Mouse (Mus musculus) kidney, postnatal 10 days (tissue): ENCODE measurements around the gene Nppa.
"Not testable (repeated sequence)": the region's sequence is repeated elsewhere in the genome, so short reads cannot be mapped to it uniquely, and the experiment has no call there.

Experiments
- DNase-seq: peaks from one replicate; pipeline ENCODE4 v3.0.0; 2021; ENCODE audit warnings: mixed read lengths

Nppa gene

GRCm38 (mm10) chr4:148012216-148012615 lies 11.7 kb downstream of the Nppa start:
- DNase-seq = peak; percentile 30

DNA sequence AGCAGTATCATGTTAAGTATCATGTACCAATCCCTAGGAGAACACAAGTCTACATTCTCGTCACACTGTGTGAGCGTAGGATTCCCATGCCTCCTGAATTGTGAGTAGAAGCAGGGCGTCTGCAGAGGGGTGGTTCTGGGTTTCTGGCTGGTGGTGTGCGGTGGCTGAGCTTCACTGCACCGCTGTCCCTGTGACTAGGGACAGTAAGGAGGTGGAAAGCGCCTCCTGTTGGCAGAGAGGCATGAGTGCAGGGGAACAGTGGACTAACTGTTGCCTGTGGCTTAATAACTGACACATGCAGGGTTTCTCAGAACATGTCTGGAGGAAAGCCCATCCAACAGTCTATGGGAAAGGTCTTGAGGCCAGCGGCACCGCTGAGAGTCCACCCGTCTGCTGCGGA lies 14.9 kb downstream of the Nppa start:
- peak; percentile 23 for DNase-seq

DNA sequence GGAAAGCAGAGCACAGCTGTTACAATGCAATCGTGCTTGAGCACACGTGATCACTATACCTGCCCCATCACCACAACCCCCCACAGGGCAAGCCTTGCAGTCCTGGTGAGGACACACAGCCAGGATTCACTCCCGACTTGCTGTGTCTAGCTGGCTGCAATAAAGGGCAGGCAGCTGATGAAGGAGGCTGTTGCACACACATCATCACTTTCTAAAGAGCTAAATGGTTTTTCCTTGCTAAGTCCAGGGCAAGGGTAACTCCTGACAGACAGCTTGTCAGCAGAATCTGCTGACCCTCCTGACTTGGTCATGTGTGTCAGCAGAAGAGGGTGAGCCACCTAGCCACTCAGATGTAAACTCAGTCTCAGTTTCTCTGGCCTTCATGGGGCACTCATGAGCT lies 16.5 kb downstream of the Nppa start:
- DNase-seq = peak; percentile 44

DNA sequence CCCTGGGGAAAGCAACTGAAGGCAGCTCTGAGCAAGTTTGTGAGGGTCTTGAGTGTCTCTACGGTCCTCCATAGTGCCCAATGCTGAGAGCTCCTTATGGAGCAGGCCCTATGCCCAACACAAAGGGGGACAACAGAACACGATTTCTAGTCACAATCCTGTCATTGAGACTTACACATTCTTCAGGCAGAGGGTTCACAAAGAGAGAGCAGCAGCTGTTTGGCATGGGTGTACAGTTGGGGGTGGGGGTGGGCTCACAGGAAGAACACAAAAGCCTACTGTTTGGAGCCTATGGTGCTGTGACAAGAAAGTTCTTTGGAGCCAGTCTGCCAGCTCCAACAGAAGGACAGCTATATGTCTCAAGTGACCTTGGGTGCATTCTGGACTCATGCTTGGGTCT lies 17.9 kb downstream of the Nppa start:
- DNase-seq = no peak

GRCm38 (mm10) chr4:148024003-148024402 lies 23.5 kb downstream of the Nppa start:
- DNase-seq = peak; percentile 53

GRCm38 (mm10) chr4:148029297-148029696 lies 28.8 kb downstream of the Nppa start:
- DNase-seq = no peak

GRCm38 (mm10) chr4:148030506-148030905 lies 30.0 kb downstream of the Nppa start:
- DNase-seq = peak; percentile 60

DNA sequence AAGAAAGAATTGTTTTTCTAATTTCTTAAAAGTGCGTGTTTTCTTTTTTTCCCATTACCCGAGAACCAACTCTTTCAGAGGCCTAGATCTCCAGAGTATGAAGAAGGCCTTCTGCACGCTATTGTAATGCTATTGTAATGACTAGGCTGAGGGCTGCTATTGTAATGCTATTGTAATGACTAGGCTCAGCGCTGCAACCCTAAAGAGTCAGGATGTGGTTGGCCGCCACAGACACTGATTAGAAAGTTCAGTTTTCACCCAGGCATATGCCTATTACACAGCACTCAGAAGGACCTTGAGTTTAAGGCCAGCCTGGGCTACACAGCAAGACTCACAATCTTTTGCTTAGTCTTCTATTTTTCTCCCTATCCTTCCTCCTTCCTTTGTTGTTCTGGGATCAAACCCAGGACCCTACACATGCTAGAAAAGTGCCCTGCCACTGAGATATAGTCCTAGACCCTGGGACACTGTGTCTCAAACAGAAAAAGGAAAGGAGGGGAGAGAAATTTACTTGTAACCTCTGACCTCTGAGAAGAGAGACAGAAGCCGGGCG lies 33.4 kb downstream of the Nppa start:
- DNase-seq = no peak

DNA sequence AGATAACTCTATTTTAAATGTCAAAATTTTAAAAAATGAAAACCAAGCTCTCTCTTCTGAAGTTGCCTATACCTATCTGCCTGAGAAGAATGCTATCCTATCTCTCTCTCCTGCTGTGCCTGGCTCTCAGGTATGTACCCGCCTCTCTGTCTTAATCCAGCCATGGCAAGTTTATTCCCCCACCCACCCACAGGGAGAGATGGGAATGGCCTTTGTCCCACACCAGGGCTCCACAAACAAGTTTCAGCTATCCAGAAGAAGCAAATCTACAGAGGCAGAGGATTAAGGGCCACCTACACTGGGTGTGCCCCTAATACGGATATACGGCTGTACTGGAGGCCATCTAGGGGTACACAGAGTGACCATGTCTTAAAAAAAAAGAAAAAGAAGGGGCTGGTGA lies 34.9 kb downstream of the Nppa start:
- DNase-seq = peak; percentile 37

DNA sequence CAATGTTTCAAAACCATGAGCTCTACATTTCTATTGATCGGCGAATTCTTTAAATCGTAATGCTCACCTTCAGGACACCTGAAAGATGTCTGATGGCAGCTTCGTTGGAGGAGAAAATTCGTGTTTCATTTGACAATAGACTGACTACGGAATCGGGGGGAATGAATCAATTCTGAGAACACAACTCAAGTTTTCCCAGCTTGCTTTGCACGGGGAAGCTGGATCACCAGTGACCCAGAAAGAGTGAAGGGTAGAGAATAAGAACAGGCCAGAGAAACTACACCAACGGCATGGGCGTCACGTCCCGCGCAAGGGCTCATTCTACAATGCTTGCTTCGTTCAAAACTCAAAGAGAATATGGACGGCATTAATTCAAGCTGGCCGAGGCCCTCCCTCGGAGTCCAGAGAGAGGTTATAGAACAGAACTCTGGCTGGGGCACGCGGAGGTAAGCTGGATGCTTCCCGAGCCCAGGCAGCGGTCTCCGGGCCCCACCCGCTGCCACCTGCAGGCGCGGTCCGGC lies 37.6 kb downstream of the Nppa start:
- DNase-seq = no peak

GRCm38 (mm10) chr4:148038600-148039253 lies 38.2 kb downstream of the Nppa start, which contains the start of the genes Clcn6 and Mthfr:
Clcn6 (minus strand) TSS chr4:148038821.
Mthfr (plus strand) TSS chr4:148039077.
- DNase-seq = peak; percentile 100

DNA sequence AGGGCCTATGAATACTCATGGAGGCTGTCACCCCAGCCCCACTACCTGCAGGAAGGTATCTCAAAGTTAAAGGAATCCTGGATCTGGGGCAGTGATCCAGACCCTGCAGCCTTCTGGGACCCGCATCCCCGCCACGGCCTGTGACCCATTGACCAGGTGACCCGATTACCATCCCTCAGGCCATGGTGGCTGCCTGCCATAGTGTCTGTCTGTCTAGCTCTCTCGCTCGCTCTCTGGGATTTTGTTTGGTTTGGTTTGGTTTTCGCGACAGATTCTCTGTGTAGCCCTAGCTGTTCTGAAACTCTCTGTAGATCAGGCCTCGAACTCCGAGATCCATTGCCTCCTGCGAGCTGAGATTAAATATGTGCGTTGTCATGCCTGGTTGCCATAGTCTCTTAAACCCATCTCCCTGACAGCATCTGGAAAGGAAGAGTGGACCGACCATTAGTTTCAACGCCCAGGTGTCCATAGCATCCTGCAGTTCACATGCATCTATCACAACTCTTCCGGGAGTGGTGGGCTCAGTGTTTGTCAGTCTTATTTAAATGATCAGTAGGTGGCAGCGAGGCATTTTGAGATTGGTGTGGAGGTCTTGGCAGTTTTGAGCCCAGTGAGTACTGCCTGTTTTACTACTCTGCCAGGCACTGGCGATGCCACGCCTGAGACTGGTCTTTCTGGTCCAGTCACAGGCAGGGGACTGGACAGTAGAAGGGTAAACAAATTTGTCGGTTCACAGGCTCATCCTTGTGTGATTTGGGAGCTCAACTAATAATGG lies 38.9 kb downstream of the Nppa start:
- DNase-seq = peak; percentile 29

DNA sequence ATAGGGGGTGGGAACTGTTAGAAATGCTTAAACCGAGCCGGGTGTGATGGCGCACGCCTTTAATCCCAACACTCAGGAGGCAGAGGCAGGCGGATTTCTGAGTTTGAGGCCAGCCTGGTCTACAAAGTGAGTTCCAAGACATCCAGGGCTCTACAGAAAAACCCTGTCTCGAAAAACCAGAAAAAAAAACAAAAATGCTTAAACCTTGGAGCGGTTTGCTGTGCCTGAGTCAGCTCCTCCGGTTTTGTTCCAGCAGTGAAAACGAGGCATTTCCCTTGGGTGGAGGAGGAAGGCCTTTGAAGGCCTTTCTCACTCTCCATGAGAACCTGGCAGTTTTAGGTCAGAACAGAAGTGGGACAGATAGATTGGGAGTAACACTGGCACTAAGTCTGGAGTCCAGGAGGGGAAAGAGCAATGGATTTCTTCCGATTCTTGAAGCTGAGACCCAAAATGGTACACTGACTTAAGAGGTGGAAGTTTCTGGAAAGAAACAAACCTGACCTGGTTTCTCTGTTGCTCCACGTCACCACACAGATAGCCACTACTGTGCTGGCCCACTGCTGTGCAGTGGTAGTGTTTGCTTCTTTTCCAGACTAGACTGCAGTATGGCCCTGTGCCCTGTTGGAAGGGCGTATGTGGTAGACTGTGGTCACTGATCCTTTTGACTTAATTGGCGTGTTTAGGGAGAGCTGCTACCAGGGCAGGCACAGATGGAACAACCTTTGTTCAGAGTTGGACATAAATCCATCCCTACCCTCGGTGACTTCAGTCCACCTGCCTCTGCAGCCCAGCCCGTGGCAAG lies 39.7 kb downstream of the Nppa start:
- DNase-seq = no peak

GRCm38 (mm10) chr4:148040933-148041610 lies 40.5 kb downstream of the Nppa start:
- peak; percentile 89 for DNase-seq

DNA sequence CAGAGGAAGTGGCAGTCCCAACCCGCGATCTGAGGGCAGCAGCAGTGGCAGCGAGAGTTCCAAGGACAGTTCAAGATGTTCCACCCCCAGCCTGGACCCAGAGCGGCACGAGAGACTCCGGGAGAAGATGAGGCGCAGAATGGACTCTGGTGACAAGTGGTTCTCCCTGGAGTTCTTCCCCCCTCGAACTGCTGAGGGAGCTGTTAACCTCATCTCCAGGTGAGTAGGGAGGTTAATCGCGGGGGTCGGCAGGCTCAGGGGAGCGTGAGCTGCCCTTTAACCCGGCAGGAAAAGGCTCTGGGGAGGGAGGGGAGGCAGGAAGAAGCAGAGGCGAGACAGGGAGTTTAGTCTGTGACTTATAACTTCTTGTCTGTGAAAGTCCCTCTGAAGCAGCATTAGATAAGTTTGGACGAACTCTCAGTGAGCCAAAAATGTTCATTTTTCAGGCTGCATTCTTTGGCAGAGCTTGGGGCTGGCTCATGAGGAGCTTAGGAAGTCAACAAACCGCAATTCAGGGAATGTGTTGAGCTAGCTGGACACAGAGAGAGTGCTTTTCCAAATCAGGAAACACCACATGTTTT lies 41.2 kb downstream of the Nppa start:
- DNase-seq = peak; percentile 63

GRCm38 (mm10) chr4:148043327-148043726 lies 42.8 kb downstream of the Nppa start:
- not testable (repeated sequence) for DNase-seq

DNA sequence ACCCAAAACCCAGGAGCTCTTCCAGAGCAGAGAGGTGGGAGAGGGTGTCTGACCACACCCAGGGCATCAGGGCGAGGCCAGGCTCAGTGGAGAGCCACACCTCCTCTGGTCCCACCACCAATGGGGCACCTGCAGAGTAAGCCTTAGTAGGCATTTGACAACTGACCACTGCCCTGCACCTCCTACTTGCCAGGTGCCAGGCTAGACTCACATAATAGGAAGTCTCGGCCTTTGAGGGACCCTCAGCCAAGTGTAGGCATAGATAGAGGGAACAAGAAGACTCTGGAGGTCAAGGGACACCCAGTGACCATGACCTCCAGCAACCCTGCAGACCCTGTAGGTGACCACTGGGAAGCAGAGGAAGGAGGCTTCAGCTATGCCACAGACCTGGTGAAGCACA lies 43.6 kb downstream of the Nppa start:
- no peak for DNase-seq

GRCm38 (mm10) chr4:148046450-148047031 lies 46.0 kb downstream of the Nppa start:
- DNase-seq = no peak

DNA sequence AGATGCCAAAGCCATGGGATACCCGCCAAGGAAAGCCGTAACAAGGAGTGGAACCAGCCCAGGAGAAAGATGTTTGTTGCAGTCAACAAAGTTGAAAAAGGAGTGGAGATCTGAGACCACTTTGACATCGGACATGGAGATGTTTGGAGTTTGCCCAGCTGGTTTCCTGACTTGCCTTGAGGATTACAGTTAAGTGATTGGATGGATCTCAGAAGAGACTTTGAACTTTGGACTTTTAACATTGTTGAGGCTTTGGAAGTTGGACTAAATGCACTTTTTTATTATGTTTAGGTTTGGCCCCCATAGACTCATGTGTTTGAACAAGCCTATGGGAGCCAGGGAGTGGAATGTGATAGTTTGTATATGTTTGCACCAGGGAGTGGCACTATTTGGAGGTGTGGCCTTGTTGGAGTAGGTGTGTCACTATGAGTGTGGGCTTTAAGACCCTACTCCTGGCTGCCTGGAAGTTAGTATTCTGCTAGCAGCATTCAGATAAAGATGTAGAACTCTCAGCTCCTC lies 49.9 kb downstream of the Nppa start:
- DNase-seq = not testable (repeated sequence)

DNA sequence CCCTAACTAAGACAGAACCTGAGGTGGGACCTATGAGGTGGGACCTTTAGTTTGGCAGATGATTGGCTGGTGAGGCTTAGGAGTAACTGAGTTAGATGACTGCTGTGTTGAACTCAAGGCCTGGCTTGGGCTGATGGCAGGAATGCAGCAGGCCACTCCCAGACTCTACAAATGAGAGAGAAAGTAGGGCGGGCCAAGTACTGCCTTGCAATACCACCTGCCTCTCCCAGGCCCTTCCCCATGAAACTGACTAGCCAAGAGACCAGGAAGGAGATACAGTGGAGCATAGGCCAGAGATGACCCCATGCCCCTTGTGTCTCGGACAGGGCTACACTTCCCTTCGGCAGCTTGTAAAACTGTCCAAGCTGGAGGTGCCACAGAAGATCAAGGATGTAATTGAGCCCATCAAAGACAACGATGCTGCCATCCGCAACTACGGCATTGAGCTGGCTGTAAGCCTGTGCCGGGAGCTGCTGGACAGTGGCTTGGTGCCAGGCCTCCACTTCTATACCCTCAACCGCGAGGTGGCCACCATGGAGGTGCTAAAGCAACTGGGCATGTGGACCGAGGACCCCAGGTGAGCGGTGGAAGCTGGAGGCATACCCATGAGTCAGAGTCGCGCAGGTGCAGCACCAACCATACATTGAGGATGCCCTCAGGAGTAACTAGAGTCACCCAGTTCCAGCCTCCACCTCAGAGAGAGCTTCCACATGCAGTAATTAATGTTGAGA lies 50.7 kb downstream of the Nppa start:
- DNase-seq = no peak
